Mouse (Mus musculus): ENCODE results near the gene Fstl5. TPM values are rescaled to one million over a fixed set of nuclear protein-coding genes. Genes with fewer than 3 reads are reported as not detected.
A peak's percentile ranks its signal among the peaks of the same experiment; 100 is the strongest.

The Fstl5 gene
- polyA plus RNA-seq (2015; fragmentation: Nextera tagmentation; extraction: Ambion mirVana) = not detected in 2 replicates

DNA sequence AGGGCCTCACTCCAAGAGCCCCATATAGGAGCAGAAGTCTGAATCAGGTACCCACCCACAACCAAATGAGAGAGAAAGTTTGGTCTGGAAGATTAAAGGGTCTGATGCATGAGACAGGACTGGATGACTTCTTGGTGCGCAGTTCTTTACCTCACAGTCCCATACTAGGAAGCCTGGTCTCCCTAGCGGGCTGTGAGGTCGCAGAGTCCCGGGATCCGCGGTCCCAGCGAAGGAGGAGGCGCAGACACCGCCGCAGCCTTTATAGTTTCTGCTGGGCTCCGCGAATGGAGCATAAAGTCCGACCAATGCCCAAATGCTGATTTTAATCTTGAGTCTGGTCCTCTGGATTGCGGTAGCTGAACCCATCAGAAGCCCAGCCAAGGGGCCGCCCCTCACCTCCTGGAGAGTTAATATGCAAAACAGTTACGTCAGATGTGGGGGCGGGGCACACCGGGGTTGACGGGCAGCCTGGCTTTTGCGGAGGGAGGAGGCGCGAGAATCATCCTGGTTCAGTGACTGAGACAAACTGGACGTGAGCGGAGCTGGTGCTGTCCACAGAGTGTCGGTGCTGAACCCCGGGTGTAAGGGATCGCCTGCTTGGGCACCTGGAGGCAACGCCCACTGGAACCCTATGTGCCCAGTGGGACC, at the start of gene Fstl5:
Gene Fstl5, plus strand, starts transcription at position 211 of the 648 bp plus-strand sequence.
- Histone ChIP-seq H3K36me3 (replicated peaks) (no peaks in the 10 kb centered on the region), H3K27ac (replicated peaks) (no peak within 1 kb of the TSS), H3K4me2 (peak within 1 kb of the TSS; percentile 35), H3K4me1 (replicated peaks) (peaks cover 6% of the 10 kb centered on the region; the same call in 1 of the 2 replicates), H3K9ac (no peak within 1 kb of the TSS), H3K27me3 (no peaks in the 10 kb centered on the region), H3K4me3 (replicated peaks) (no peak within 1 kb of the TSS), H3K9me3 (replicated peaks) (no peaks in the 10 kb centered on the region)
- WGBS (ENCODE audit: insufficient replicate concordance) = 2% methylated on average over 28 of the region's 28 CpGs
- no peak for ATAC-seq (ENCODE audit: insufficient read depth)

DNA sequence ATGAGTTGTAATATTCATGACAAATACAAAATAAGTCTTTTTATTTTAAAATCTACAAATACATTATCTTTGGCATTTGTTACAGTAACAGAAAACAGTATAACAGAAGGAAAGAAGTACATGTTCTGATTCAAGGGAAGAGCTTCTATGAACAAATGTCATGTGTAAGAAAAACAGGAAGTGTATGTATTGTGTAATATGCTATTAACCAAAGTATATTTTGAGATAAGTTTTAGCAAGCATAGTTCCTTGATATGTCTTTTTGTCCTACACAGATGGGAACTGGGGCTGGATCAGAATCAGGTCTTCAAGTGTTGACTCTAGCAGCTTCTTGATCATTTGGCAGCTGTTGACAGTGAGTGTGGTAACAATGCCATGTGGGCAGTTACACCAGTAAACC, 48.5 kb upstream of the Fstl5 start:
- H3K4me2 ChIP-seq = no peak overlapping the region
- no peak for ATAC-seq (ENCODE audit: insufficient read depth)
- H3K9me3 ChIP-seq (replicated peaks) = no peaks in the 10 kb centered on the region
- H3K9ac ChIP-seq = no peak overlapping the region
- no peaks in the 10 kb centered on the region for H3K36me3 ChIP-seq (replicated peaks)
- no peak overlapping the region for H3K27ac ChIP-seq (replicated peaks)
- no peak overlapping the region for H3K4me3 ChIP-seq (replicated peaks)
- H3K27me3 ChIP-seq = no peaks in the 10 kb centered on the region
- H3K4me1 ChIP-seq (replicated peaks) = no peaks in the 10 kb centered on the region

DNA sequence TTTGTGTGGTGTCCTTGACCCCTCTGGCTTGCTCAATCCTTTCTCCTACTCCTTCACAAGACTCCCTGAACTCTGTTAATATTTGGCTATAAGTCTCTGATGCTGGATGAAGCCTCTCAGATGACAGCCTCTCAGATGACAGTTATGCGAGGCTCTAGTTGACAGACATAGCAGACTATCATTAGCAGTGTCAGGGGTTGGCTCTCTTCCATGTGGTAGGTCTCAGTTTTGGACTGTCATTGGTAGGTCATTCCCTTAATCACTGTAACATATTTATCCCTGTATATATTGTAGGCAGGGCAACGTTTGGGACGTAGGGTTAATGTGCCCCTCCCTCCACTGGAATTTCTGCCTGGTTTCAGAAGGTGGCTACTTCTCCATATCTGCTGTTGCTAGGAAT, 22.9 kb upstream of the Fstl5 start:
- 56% methylated on average over 3 of the region's 3 CpGs for WGBS (ENCODE audit: insufficient replicate concordance)
- no peaks in the 10 kb centered on the region for H3K9me3 ChIP-seq (replicated peaks)
- H3K27me3 ChIP-seq = no peaks in the 10 kb centered on the region
- H3K27ac ChIP-seq (replicated peaks) = no peak overlapping the region
- no peaks in the 10 kb centered on the region for H3K4me1 ChIP-seq (replicated peaks)
- H3K4me2 ChIP-seq = no peak overlapping the region
- ATAC-seq (ENCODE audit: insufficient read depth) = no peak
- no peak overlapping the region for H3K9ac ChIP-seq
- H3K4me3 ChIP-seq (replicated peaks) = no peak overlapping the region
- no peaks in the 10 kb centered on the region for H3K36me3 ChIP-seq (replicated peaks)

DNA sequence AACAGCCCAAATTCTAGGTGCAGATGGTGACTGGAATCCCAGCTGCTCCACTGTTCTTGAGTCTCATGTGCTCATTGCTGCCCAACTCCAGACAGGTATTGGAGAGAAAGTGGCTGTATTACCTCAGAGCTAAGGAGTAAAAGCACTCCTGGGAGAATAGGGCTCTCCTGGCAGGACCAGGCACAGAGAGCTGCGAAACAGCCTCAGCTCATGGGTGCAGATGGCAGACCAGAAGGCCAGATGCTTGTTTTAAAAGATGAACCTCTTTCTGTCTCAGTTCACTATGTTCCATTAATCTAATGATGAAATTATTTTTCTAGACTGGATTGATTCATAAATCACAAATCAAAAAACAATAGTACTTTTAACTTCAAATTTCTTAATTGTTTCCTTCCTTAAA, 12.1 kb upstream of the Fstl5 start:
- H3K4me1 ChIP-seq (replicated peaks) = no peaks in the 10 kb centered on the region
- WGBS (ENCODE audit: insufficient replicate concordance) = 44% methylated on average over 1 of the region's 1 CpGs
- H3K27ac ChIP-seq (replicated peaks) = no peak overlapping the region
- no peak overlapping the region for H3K4me2 ChIP-seq
- no peak for ATAC-seq (ENCODE audit: insufficient read depth)
- no peak overlapping the region for H3K9ac ChIP-seq
- no peak overlapping the region for H3K4me3 ChIP-seq (replicated peaks)
- H3K27me3 ChIP-seq = no peaks in the 10 kb centered on the region
- no peaks in the 10 kb centered on the region for H3K9me3 ChIP-seq (replicated peaks)
- no peaks in the 10 kb centered on the region for H3K36me3 ChIP-seq (replicated peaks)

DNA sequence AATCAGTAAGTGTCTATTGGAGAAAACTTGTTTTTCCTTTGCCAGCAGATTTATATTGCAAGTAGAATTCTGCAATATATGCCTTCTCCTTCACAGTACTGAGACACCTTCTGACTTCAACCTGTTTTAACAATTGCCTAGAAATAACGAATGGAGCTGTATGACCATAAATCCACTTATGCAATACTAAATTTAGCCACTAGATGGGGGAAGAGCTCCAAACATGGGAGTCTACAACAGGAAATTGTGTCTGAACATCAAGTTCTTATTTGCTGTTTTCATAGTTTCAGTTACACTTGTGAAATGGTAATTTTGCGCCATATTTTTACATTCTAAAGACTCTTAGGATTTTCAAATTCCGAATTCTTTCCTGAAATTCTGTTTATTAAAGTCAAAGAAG, 6.2 kb upstream of the Fstl5 start:
- H3K27me3 ChIP-seq = no peaks in the 10 kb centered on the region
- no peak overlapping the region for H3K4me2 ChIP-seq
- no peaks in the 10 kb centered on the region for H3K36me3 ChIP-seq (replicated peaks)
- ATAC-seq (ENCODE audit: insufficient read depth) = no peak
- H3K4me1 ChIP-seq (replicated peaks) = no peaks in the 10 kb centered on the region
- no peak overlapping the region for H3K9ac ChIP-seq
- H3K4me3 ChIP-seq (replicated peaks) = no peak overlapping the region
- no peak overlapping the region for H3K27ac ChIP-seq (replicated peaks)
- H3K9me3 ChIP-seq (replicated peaks) = no peaks in the 10 kb centered on the region
- WGBS (ENCODE audit: insufficient replicate concordance) = 2% methylated on average over 3 of the region's 3 CpGs

DNA sequence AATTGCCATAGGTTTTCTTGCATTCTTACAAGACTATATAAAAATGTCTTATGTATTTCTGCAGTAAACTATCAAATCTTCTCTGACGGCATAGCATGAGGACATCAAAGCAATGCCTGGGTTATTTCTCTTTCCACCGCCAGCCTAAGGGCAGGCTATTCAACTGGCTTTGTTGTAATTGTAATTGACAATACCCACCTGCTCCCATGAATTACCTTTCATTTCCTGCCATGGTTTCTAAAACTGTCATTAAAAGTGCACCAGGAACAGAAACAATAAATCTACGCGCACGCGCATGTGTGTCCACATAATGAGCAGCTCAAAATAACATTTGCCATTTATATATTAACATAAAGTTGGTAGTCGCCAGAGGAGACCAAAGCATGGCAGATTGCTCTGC, 1.2 kb upstream of the Fstl5 start:
- peaks cover 6% of the 10 kb centered on the region; the same call in 1 of the 2 replicates for H3K4me1 ChIP-seq (replicated peaks)
- H3K4me3 ChIP-seq (replicated peaks) = no peak overlapping the region
- no peaks in the 10 kb centered on the region for H3K27me3 ChIP-seq
- 76% methylated on average over 7 of the region's 7 CpGs for WGBS (ENCODE audit: insufficient replicate concordance)
- no peak overlapping the region for H3K9ac ChIP-seq
- H3K9me3 ChIP-seq (replicated peaks) = no peaks in the 10 kb centered on the region
- H3K4me2 ChIP-seq = no peak overlapping the region
- H3K36me3 ChIP-seq (replicated peaks) = no peaks in the 10 kb centered on the region
- H3K27ac ChIP-seq (replicated peaks) = no peak overlapping the region
- no peak for ATAC-seq (ENCODE audit: insufficient read depth)

DNA sequence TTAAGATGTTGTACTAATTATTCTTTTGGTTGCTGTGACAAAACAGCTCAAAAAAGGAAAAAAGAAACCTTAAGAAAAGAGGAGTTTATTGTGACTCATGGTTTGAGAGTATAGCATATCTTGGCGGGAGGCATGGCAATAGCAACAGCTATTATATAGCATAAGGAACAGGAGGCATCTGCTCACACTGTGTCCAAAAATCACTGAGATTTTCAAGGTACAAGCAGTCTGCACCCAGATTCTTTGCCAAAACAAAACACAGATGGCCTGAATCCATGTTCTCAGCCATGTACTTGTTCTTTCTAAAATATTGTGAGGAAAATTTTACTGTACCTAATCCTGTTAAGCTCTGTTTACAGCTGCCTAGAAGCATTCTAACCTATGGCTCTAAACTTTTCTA, 66.4 kb downstream of the Fstl5 start:
- Histone ChIP-seq H3K36me3 (replicated peaks) (no peaks in the 10 kb centered on the region), H3K27me3 (no peaks in the 10 kb centered on the region), H3K4me1 (replicated peaks) (no peaks in the 10 kb centered on the region), H3K9ac (no peak overlapping the region), H3K4me2 (no peak overlapping the region), H3K4me3 (replicated peaks) (no peak overlapping the region), H3K9me3 (replicated peaks) (no peaks in the 10 kb centered on the region), H3K27ac (replicated peaks) (no peak overlapping the region)
- WGBS (ENCODE audit: insufficient replicate concordance) = 69% methylated on average over 1 of the region's 1 CpGs
- ATAC-seq (ENCODE audit: insufficient read depth) = no peak

DNA sequence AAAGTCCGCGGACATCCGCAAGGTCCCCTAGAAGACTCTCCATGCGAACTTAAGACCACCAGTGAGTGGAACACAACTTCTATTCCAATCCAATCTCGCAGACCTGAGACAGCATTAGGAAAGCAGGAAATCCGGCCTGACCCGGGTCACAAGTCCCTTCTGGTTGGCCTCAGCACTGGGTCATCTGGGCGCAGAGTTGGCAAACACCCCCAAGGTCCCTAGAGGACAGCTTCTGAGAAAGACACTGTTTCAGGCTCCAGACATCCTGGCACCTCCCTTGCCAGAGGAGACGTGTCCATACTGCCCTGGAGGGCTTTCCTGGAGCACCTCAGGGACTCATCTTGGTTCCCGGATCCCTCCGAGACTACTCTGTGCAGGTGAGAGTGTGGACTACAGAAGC, 73.8 kb downstream of the Fstl5 start:
- H3K9me3 ChIP-seq (replicated peaks) = no peaks in the 10 kb centered on the region
- no peaks in the 10 kb centered on the region for H3K4me1 ChIP-seq (replicated peaks)
- H3K9ac ChIP-seq = no peak overlapping the region
- H3K27ac ChIP-seq (replicated peaks) = no peak overlapping the region
- ATAC-seq (ENCODE audit: insufficient read depth) = no peak
- no peak overlapping the region for H3K4me2 ChIP-seq
- no peak overlapping the region for H3K4me3 ChIP-seq (replicated peaks)
- H3K27me3 ChIP-seq = no peaks in the 10 kb centered on the region
- 72% methylated on average over 11 of the region's 11 CpGs for WGBS (ENCODE audit: insufficient replicate concordance)
- no peaks in the 10 kb centered on the region for H3K36me3 ChIP-seq (replicated peaks)

DNA sequence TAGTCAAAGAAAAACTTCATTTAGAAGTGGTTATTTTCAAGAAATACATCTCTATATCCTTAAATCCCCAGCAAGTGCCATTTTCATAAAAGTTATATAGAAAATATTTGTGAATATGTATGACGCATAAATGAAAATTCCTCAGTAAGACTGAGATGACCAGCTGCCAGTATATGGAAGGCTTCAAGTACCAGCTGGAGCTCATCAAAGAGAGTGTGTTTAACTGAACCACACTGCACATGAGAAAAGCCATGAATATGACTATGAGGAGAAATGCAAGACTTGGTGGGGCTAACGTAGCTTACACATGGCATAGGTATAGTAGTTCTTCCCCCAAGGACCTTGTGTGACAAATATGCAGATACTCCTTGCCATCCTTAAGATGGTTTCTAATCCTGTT, 164.8 kb downstream of the Fstl5 start:
- 73% methylated on average over 2 of the region's 2 CpGs for WGBS (ENCODE audit: insufficient replicate concordance)
- H3K9me3 ChIP-seq (replicated peaks) = no peaks in the 10 kb centered on the region
- H3K4me1 ChIP-seq (replicated peaks) = no peaks in the 10 kb centered on the region
- H3K4me2 ChIP-seq = no peak overlapping the region
- H3K4me3 ChIP-seq (replicated peaks) = no peak overlapping the region
- H3K27me3 ChIP-seq = no peaks in the 10 kb centered on the region
- no peak for ATAC-seq (ENCODE audit: insufficient read depth)
- H3K9ac ChIP-seq = no peak overlapping the region
- no peak overlapping the region for H3K27ac ChIP-seq (replicated peaks)
- no peaks in the 10 kb centered on the region for H3K36me3 ChIP-seq (replicated peaks)

DNA sequence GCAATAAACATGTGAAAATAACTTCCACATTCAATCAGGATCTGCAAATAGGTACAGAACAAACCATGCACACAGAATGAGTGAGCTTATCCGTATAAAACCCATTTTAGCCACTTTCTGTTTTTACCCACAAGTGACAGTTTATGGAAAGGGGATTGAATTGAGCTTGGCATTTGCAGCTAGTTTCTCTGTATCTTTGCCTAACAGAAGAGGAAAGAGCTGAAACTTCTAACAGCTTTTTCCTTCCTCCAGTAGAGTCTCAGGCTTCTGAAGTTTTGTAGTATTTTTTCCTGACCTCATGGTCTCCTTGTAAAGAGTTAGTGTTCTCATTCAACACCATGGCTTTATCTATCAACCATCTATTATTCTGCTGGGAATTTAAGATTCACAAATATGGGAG, 177.3 kb downstream of the Fstl5 start:
- H3K36me3 ChIP-seq (replicated peaks) = no peaks in the 10 kb centered on the region
- no peaks in the 10 kb centered on the region for H3K9me3 ChIP-seq (replicated peaks)
- H3K4me3 ChIP-seq (replicated peaks) = no peak overlapping the region
- H3K4me2 ChIP-seq = no peak overlapping the region
- 54% methylated on average over 1 of the region's 1 CpGs for WGBS (ENCODE audit: insufficient replicate concordance)
- H3K27ac ChIP-seq (replicated peaks) = no peak overlapping the region
- H3K27me3 ChIP-seq = no peaks in the 10 kb centered on the region
- ATAC-seq (ENCODE audit: insufficient read depth) = no peak
- no peaks in the 10 kb centered on the region for H3K4me1 ChIP-seq (replicated peaks)
- no peak overlapping the region for H3K9ac ChIP-seq

DNA sequence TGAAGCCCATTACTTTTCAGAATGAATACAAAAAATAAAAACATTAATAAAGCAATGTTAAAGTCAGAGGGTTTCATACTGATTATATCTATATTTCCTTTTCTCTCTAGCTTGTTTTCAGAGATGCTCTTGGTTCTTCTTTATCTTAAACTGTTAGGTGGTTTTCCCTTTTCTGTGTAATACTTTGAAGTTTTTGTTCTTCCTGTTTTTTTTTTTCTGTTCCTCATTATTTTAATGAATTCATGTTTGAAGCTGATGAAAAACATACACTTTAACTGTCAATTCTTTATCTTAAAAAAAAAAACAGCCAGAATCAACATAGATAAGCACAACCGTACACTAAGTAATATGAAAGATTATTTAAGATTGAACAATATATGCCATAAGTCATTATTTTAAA, 218.9 kb downstream of the Fstl5 start:
- Histone ChIP-seq H3K9me3 (replicated peaks) (no peaks in the 10 kb centered on the region), H3K4me2 (no peak overlapping the region), H3K27ac (replicated peaks) (no peak overlapping the region), H3K36me3 (replicated peaks) (no peaks in the 10 kb centered on the region), H3K9ac (no peak overlapping the region), H3K4me3 (replicated peaks) (no peak overlapping the region), H3K4me1 (replicated peaks) (no peaks in the 10 kb centered on the region), H3K27me3 (no peaks in the 10 kb centered on the region)
- WGBS (ENCODE audit: insufficient replicate concordance) = 63% methylated on average over 1 of the region's 1 CpGs
- ATAC-seq (ENCODE audit: insufficient read depth) = no peak

DNA sequence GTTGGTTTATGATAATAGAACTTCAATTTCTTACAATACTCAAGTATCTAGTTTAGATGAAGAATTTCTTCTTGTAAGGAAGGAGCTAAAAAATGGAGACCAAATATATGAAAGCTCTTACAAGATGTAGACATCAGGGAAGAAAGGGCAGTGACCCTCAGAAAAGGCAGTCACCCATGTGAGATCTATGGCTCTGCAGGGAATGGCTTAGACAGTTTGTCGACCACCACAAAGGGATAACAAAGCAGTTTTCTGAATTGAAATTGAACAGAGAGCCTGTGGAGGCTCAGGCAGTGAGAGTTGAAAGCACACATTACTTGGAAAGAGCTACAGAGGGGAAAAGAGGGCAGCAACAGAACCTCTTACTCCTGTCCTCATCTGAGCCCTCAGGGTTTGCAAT, 220.3 kb downstream of the Fstl5 start:
- no peak for ATAC-seq (ENCODE audit: insufficient read depth)

More for the DNA sequence above, 220.3 kb downstream of the Fstl5 start:
- H3K4me2 ChIP-seq = no peak overlapping the region
- H3K4me1 ChIP-seq (replicated peaks) = no peaks in the 10 kb centered on the region
- WGBS (ENCODE audit: insufficient replicate concordance) = 37% methylated on average over 1 of the region's 1 CpGs
- no peaks in the 10 kb centered on the region for H3K27me3 ChIP-seq
- no peaks in the 10 kb centered on the region for H3K36me3 ChIP-seq (replicated peaks)
- H3K27ac ChIP-seq (replicated peaks) = no peak overlapping the region
- H3K4me3 ChIP-seq (replicated peaks) = no peak overlapping the region
- H3K9ac ChIP-seq = no peak overlapping the region
- no peaks in the 10 kb centered on the region for H3K9me3 ChIP-seq (replicated peaks)

Data from liver, embryonic 15.5 days (tissue).